Mouse (Mus musculus): ENCODE results near the gene Cpxm1. TPM values are rescaled to one million over a fixed set of nuclear protein-coding genes. Genes with fewer than 3 reads are reported as not detected.

Gene Cpxm1
- 28.9 and 44.3 TPM in 2 replicates for polyA plus RNA-seq (2012; rRNA removed)

DNA sequence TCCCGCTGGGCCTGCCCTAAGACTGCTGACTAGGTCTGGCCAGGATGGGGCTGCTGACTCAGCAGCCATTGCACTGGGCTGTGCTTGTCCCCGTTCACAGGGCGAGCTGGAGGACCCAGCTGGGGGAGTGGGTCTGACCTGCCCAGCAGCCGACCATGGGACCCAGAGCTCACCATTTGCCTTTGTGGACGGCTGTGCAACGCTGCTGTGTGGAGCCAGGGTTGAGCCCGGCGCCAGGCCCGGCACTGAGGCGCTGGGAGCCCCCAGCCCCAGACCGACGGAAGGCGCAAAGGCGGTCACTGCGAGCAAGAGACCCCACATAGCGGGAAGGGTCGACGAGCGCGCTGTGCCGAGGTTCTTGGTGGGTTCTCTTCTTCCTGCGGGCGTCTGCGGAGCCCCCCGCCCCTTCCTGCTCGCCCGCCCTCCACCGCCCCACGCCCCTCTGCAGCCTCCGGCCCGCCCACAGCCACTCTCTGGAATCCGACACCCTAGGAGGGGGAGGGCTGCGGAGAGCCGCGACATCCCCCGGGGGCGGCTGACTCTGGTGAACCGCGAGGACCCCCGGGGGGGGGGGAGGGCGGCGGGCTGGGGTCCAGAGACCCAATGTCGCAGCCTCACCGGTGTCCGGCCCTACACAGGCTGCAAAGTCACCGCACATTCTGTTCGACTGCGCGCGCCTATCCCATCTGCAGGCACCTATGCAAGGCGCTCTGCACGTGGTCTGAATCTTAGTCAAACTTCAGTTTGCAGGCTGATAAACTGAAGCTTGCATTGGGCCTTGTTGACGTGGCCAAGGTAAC lies at the start of gene Cpxm1:
Gene Cpxm1, minus strand, starts transcription at position 389 of the 800 bp plus-strand sequence.

DNA sequence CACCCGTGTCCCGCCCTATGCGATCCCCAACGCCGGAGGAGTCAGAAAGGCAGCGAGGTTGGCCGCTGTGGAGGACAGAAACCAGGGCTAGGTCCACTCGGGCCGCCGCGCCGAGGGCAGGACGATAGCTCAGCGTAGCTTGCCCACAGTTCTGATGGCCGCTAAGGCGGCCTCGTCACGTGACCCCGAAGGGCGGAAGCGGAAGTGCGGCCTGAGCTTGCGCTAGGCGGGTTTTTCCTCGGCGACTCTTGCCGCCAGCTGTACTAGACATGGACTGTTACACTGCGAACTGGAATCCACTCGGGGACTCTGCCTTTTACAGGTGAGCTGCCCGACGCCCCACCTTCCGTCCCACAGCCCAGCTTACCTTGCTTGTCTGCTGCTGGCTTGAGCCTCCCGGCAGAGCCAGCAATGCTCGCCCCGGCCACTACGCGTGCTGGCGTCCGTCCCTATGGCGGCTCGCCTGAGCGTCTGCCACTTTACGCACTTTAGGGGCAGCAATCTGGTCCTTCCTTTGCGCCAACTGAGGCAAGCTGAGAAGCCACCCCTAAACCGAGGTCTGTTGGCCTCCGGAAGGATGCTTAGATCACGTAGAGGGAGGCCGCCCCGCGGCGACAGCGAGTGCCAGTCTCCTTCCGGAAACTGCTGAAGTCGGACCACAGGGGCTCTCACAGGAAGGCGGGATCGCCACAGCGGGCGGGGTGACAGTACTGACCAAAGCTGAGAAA lies 26.9 kb upstream of the Cpxm1 start, which contains the start of the genes Vps16 and Pced1a:
Gene Vps16, plus strand, starts transcription at position 214 of the 728 bp plus-strand sequence.
Gene Pced1a, minus strand, starts transcription at position 576 of the 728 bp plus-strand sequence.

DNA sequence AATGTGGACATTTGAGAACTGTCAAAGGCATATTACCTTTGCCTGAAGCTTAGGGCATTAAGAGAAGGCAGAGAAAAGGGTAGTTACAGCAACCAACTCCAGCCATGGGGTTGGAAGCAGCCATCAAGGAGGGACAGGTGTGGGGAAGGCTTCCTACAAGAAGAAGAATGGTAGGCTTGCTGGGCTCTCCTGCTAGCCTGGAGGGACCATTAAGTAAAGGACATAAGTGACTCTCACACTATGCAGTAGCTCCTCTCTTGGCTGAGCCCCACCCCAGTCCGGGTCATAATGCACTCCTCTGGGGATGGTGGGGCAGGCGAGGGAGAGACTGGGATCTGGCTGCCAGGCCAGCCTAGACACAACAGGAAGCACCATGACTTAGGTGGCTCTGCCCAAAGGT lies 8.8 kb upstream of the Cpxm1 start, which contains the start of gene Tmem239:
Gene Tmem239, plus strand, starts transcription at position 301 of the 400 bp plus-strand sequence.

DNA sequence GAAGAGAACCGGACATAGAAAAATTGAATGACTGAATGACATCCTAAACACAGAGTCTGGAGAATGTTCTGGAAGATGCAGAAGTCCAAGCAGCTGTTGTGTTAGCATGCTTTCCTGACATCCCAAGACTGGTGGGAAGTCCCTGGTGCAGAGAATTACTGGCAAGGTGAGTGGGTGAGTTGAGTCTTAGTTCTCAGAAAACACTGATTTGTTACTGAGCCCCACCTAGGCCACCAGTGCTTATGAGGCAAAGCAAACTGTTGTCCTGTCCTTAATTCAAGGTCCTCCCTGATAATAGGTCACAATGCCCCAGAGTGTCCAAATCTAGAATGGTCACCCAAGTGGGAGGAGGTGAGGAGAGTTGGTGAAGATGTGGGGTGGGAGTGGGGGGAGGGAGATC lies 7.6 kb upstream of the Cpxm1 start, which contains the start of the genes Gm28372 and 1700020A23Rik:
Gene Gm28372, plus strand, starts transcription at position 301 of the 400 bp plus-strand sequence.
Gene 1700020A23Rik, plus strand, starts transcription at position 321 of the 400 bp plus-strand sequence.

Other genes with a start within 250 kb of the Cpxm1 start
- gene Snrpb, start 218.2 kb downstream of the Cpxm1 start, polyA plus RNA-seq (2012; rRNA removed) = 372 and 422 TPM in 2 replicates
- 0.02 and 0.04 TPM in 2 replicates for gene Tmc2, start 202.4 kb downstream of the Cpxm1 start, polyA plus RNA-seq (2012; rRNA removed)
- gene Nop56, start 123.1 kb downstream of the Cpxm1 start, polyA plus RNA-seq (2012; rRNA removed) = 392 and 588 TPM in 2 replicates
- 138 and 176 TPM in 2 replicates for gene Idh3b, start 113.0 kb downstream of the Cpxm1 start, polyA plus RNA-seq (2012; rRNA removed)
- 8.2 and 10.5 TPM in 2 replicates for gene Ebf4, start 102.4 kb downstream of the Cpxm1 start, polyA plus RNA-seq (2012; rRNA removed)
- not detected in 2 replicates for gene Gm28372, start 7.7 kb upstream of the Cpxm1 start, polyA plus RNA-seq (2012; rRNA removed)
- not detected in 2 replicates for gene 1700020A23Rik, start 7.7 kb upstream of the Cpxm1 start, polyA plus RNA-seq (2012; rRNA removed)
- not detected in 2 replicates for gene Tmem239, start 8.9 kb upstream of the Cpxm1 start, polyA plus RNA-seq (2012; rRNA removed)
- gene Vps16, start 26.8 kb upstream of the Cpxm1 start, polyA plus RNA-seq (2012; rRNA removed) = 131 and 175 TPM in 2 replicates
- gene Pced1a, start 27.1 kb upstream of the Cpxm1 start, polyA plus RNA-seq (2012; rRNA removed) = 26.3 and 33.4 TPM in 2 replicates
- gene Ptpra, start 52.7 kb upstream of the Cpxm1 start, polyA plus RNA-seq (2012; rRNA removed) = 68.9 and 84.4 TPM in 2 replicates
- 51.8 and 67.0 TPM in 2 replicates for gene Mrps26, start 166.2 kb upstream of the Cpxm1 start, polyA plus RNA-seq (2012; rRNA removed)
- gene Oxt, start 178.6 kb upstream of the Cpxm1 start, polyA plus RNA-seq (2012; rRNA removed) = 0.11 TPM in 1 of 2 replicates, not detected in the other
- 0.10 TPM in 1 of 2 replicates, not detected in the other for gene Avp, start 185.0 kb upstream of the Cpxm1 start, polyA plus RNA-seq (2012; rRNA removed)
- gene Fastkd5, start 232.5 kb upstream of the Cpxm1 start, polyA plus RNA-seq (2012; rRNA removed) = 5.7 and 8.3 TPM in 2 replicates
- gene Ubox5, start 232.5 kb upstream of the Cpxm1 start, polyA plus RNA-seq (2012; rRNA removed) = 7.8 and 12.2 TPM in 2 replicates
- gene Lzts3, start 245.2 kb upstream of the Cpxm1 start, polyA plus RNA-seq (2012; rRNA removed) = 10.5 and 17.1 TPM in 2 replicates

Measured in central nervous system, embryonic 11.5 days (tissue).